Mouse (Mus musculus): ENCODE measurements around the gene Gm5849.
"Not testable (repeated sequence)": the region's sequence is repeated elsewhere in the genome, so short reads cannot be mapped to it uniquely, and the experiment has no call there.

Gene Gm5849

DNA sequence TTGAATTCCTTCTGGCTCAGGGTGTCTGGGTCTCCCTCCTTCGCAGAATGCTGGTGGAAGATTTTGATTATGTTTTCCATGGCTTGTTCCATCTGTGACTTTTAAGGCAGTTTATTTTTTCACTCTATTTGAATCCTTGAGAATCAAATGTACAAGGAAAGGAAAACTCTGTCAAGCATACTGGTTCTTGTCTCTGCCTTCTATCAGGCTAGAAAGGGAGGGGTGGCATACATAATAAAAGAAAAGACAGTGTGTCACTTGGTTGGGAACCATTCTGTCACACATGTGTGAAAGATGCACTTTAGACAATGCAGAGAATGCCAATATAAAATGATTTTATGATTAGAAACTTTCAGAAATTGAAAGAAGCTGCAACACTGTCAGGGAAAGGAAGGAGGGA lies at the start of gene Gm5849:
Gene Gm5849, minus strand, starts transcription at position 101 of the 400 bp plus-strand sequence.
- DNase-seq (ENCODE audit: low read depth) = not testable (repeated sequence)

DNA sequence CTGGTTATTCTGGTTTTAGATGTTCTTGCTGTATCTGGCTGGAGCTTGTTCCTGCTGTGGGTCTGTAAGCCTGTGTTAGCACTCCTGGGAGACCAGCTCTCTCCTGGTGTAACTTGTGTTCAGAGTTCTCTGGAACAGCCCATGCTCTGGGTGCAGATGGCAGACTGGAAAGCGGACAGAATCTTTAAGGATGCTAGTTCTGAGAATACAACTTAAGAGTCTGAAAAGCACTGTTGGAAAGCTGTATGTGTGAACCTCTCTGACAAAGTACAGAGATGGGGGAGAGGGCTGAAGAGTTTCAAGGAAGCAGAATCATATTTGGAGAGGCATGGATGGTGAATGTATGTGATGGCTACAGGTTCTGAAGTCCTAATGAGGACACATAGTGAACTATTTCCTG lies 28.0 kb downstream of the Gm5849 start:
- DNase-seq (ENCODE audit: low read depth) = no peak

DNA sequence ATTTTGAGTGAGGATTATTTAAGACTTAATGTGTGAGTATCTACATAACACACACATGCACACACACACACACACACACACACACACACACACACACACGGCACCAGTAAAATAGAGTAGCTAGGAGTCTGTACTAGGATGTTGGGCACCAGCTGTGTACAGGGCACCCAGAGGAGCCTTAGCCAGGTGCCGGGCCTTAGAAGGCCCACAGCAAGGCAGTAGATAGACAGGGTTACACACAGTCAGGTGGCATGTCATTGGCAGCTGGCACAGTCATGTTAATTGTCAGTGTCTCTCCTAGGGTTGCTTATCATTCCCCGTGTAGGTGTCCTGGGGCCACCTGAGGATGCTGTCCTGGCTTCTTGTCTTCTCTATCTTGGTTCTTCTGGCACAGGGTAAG lies 51.1 kb downstream of the Gm5849 start, which contains the start of gene Pglyrp4:
Gene Pglyrp4, plus strand, starts transcription at position 301 of the 400 bp plus-strand sequence.
- no peak for DNase-seq (ENCODE audit: low read depth)
